Mouse (Mus musculus) left cerebral cortex, postnatal 14 days (tissue): ENCODE data around the gene Selp. TPM values are rescaled to one million over a fixed set of nuclear protein-coding genes. Genes with fewer than 3 reads are reported as not detected.

Source experiments
- DNase-seq, 2 experiments: peaks; one replicate each; pipeline ENCODE4 v3.0.0; 2021 to 2022; ENCODE audit warnings: low spot score in 2 of 2, mixed read lengths in 1 of 2
- intact Hi-C: fragments of 180-260 bp; cut with DNase I; formaldehyde crosslinking; loops from one replicate; pipeline ENCODE4 v1.15.1; 2025
- total RNA-seq, 2 experiments: library from RNA; stranded (reverse); gene quantifications; 2 replicates each; pipeline ENCODE4 v1.2.3; 2021

The Selp gene
- total RNA-seq, 2 experiments from 2014 or later, result not detected

DNA sequence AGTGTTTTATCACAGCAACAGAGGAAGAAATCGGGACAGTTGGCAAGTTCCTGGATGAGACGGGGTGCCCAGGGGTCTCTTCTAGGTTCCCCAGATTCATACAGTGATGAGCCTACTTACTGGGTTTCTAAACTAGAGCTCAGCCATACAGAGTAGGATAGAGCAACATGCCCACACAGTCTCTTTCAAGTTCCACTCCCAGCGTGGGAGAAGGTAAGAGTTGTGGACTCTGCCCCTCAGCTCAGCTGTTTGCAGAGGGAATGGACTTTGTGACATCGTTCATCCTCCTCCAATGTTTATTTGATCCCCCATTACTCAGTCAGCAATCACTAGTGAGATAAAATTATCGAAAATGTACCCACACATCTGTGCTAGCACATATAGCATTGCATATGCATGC, 47.7 kb downstream of the Selp start:
- DNase-seq, result no peak
- intact Hi-C loops, result no loop called here

GRCm38 (mm10) chr1:164168818-164169217, 53.8 kb downstream of the Selp start:
- intact Hi-C loops, result no loop called here
- DNase-seq, result no peak

GRCm38 (mm10) chr1:164170434-164170833, 55.4 kb downstream of the Selp start:
- DNase-seq, result no peak
- intact Hi-C loops, result no loop called here

DNA sequence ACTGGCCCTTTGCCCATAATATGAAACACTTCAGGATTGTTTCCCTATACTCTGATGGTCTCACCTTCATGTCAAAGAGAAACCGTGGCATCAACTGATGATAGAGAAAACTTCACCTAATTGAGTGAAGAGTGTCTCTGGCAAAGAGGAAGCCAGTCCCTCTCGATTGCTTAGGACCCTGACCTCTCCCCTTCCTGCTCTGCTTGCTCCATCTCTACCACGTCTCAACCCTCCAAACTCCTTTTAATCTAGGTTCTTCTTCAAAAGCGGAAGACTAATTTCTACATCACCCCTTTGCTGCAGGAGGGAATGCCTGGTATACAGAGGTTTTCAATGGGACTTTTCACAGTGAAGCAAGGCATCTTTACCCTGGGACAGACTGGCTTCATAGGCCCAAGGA, 58.1 kb downstream of the Selp start:
- no peak for DNase-seq
- intact Hi-C loops, result no loop called here

DNA sequence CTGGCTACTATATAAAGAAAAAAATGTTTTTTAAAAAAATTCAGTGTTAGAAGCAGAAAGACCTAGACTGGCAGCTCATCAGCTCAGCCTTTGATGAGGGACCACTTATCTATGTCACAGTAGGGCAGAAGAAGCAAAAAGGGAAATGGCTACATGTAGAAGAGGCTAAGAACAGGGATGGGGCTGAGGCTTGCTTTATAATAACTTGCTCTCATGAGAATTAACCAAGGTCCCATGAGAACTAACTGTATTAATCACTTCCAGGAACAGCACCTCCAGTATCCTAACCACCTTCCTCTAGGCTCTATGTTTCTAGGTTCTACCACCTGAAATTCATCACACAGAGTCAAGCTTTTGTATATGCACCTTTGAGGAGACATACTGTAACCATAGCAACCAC, 61.8 kb downstream of the Selp start:
- intact Hi-C loops, result no loop called here
- no peak for DNase-seq

- peak in 1 of 2 experiments; percentile 35 for DNase-seq
- intact Hi-C loops, result no loop called here
Measured at GRCm38 (mm10) chr1:164178429-164178828, 63.4 kb downstream of the Selp start.

DNA sequence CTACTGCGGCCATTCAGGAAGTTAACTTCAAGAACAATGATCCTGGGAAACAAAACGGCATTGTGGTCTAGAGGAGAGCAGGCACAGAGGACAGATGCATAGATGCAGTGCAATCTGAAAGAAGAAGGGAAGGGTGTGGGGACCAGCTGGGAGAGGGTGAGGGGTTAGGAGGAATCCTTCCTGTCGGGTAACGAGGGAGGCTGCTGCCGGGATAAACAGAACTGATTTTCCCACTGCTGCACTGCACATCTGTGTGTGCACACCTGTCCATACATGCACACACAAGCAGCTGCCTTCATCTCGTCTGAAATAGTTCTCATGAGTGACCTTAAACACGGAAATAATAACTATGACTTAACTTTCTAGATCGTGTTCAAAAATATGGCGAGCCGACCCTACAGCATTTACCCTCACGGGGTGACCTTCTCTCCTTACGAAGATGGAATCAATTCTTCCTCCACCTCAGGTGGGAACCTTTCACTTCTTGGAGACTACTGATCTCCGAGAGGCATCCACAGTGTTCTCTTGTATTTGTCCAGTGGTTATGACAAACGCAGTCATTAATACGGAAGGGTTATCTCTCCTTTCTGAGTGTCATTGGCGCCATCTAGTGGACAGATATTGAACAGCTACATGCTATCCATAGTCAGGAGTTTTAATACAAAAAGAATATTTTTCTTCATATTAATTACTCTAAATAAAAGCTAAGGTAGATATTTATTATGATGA, 69.2 kb downstream of the Selp start:
- peak; percentile 60 to 82 for DNase-seq
- intact Hi-C loops, result no loop called here

DNA sequence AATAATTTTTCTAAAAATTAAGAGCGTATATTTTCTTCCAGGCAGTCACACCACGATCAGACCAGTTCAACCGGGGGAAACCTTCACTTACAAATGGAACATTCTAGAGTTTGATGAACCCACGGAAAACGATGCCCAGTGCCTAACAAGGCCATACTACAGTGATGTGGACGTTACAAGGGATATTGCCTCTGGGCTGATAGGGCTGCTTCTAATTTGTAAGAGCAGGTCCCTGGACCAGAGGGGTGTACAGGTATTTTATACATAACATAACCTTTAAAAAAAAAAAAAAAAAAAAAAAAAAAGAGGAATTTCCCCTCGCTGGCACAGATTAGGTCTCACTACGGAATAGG, 69.8 kb downstream of the Selp start:
- no peak for DNase-seq
- intact Hi-C loops, result loop anchor here (5.0 kb wide), 1 partner anchor 38 kb away; no protein-coding TSS in a partner anchor

- intact Hi-C loops, result loop anchor here (5.0 kb wide), 1 partner anchor 38 kb away; no protein-coding TSS in a partner anchor
- no peak for DNase-seq
Measured at GRCm38 (mm10) chr1:164185316-164185715, 70.3 kb downstream of the Selp start.

GRCm38 (mm10) chr1:164187002-164187560, 72.0 kb downstream of the Selp start:
- no peak for DNase-seq
- intact Hi-C loops, result loop anchor here (5.0 kb wide), 1 partner anchor 40 kb away; no protein-coding TSS in a partner anchor

- intact Hi-C loops, result no loop called here
- no peak for DNase-seq
Measured at GRCm38 (mm10) chr1:164199551-164199950, 84.5 kb downstream of the Selp start.

Other genes with a start within 250 kb of the Selp start
- gene Scyl3, start 186.2 kb upstream of the Selp start, total RNA-seq, result 10 to 100 TPM; 20.9 to 25.0 TPM
- 1 to 10 TPM; 1.2 to 1.4 TPM for gene BC055324, start 120.5 kb upstream of the Selp start, total RNA-seq
- gene Mettl18, start 120.4 kb upstream of the Selp start, total RNA-seq, result 1 to 10 TPM; 4.5 to 4.9 TPM
- gene Sele, start 67.0 kb upstream of the Selp start, total RNA-seq, result under 1 TPM; 0.15 TPM
- gene Sell, start 53.3 kb upstream of the Selp start, total RNA-seq, result not detected
- gene F5, start 36.6 kb downstream of the Selp start, total RNA-seq, result under 1 TPM; 0.66 to 0.87 TPM
- gene Slc19a2, start 133.8 kb downstream of the Selp start, total RNA-seq, result 10 to 100 TPM; 10.3 to 10.5 TPM
- 10 to 100 TPM; 19.3 to 21.1 TPM for gene Ccdc181, start 160.3 kb downstream of the Selp start, total RNA-seq
- gene Nme7, start 188.9 kb downstream of the Selp start, total RNA-seq, result 10 to 100 TPM; 23.3 to 23.8 TPM
- gene Blzf1, start 192.2 kb downstream of the Selp start, total RNA-seq, result 10 to 100 TPM; 27.6 to 29.4 TPM